ENCODE assay signal across 8 mouse cellular contexts in the genomic region with DNA sequence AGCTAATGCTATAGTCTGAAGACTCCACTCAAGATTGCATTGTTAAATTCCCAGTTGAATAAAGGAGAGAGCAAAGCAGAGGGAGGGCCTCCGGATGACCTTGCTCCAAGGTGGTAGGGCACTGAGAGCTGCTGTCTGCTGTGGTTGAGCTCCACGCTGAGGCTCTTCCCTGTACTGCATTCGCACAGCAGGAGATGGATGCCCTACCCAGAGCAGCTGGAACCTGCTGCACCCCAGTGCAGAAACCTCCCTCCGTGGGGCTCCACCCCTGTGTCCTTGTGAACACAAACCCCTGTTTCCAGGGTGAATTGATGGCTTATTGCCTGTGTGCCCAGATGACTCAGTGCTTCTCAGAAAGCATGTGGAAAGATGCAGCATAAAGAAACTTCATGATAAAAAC.
DNase-seq lines count a peak whose midpoint lies in the region; ATAC-seq and TF ChIP-seq lines count a peak whose summit lies in the region.

No protein-coding gene starts in this region.

- ATAC-seq in heart, embryonic 12.5 days (ENCODE audit: insufficient number of reproducible peaks, low FRiP score) = peak; percentile 81; the same call in 1 of the 2 replicates

- 9% methylated on average over 4 of the region's 4 CpGs for WGBS in heart, embryonic 12.5 days
- WGBS in hindbrain, embryonic 10.5 days = 6% methylated on average over 4 of the region's 4 CpGs

- in situ Hi-C loops in ES-E14 (cut with MboI; ENCODE audit: low sequenced_read_pairs in 2 of 2, unreplicated experiment in 2 of 2) = no loop called here

- H3K4me3 ChIP-seq in heart, embryonic 12.5 days = no peak overlapping the region
- H3K4me3 ChIP-seq in ES-E14 (ENCODE audit: insufficient read depth in 1 of 2, low read depth in 1 of 2, low read length in 2 of 2, poor library complexity in 1 of 2, severe bottlenecking in 1 of 2) = no peak overlapping the region
- H3K4me3 ChIP-seq in hindbrain, embryonic 10.5 days = no peak overlapping the region
- H3K4me3 ChIP-seq in testis, adult 2 months (ENCODE audit: control insufficient read depth, low read depth, low read length) = no peak overlapping the region

- no peak overlapping the region for H3K9ac ChIP-seq in heart, embryonic 12.5 days
- H3K9ac ChIP-seq in ES-E14 (ENCODE audit: insufficient read depth, low read depth, low read length, poor library complexity, severe bottlenecking) = no peak overlapping the region

- intact Hi-C loops in heart, postnatal 36 days (cut with DNase I) = no loop called here

- no peaks in the 10 kb centered on the region for H3K9me3 ChIP-seq in heart, embryonic 12.5 days (replicated peaks)
- H3K9me3 ChIP-seq in ES-E14 (ENCODE audit: control insufficient read depth, insufficient read depth, low read depth, low read length) = no peaks in the 10 kb centered on the region
- no peaks in the 10 kb centered on the region for H3K9me3 ChIP-seq in hindbrain, embryonic 10.5 days

- no peak for TF ChIP-seq POLR2A in testis, adult 2 months (IDR thresholded peaks at IDR 0.05; ENCODE audit: control insufficient read depth, low read depth, low read length)

- no peaks in the 10 kb centered on the region for H3K4me1 ChIP-seq in heart, embryonic 12.5 days (replicated peaks)
- no peaks in the 10 kb centered on the region; a peak in 1 of 4 replicates for H3K4me1 ChIP-seq in ES-E14 (ENCODE audit: control insufficient read depth in 2 of 2, insufficient read depth in 2 of 2, low read length in 2 of 2, poor library complexity in 1 of 2)
- peaks cover 4% of the 10 kb centered on the region for H3K4me1 ChIP-seq in hindbrain, embryonic 10.5 days (replicated peaks)
- no peaks in the 10 kb centered on the region for H3K4me1 ChIP-seq in testis, adult 2 months (ENCODE audit: control insufficient read depth, insufficient read depth, low read length)

- no peaks in the 10 kb centered on the region for H3K36me3 ChIP-seq in heart, embryonic 12.5 days
- no peaks in the 10 kb centered on the region for H3K36me3 ChIP-seq in ES-E14 (ENCODE audit: control insufficient read depth, insufficient read depth, low read length, poor library complexity, severe bottlenecking)
- no peaks in the 10 kb centered on the region for H3K36me3 ChIP-seq in hindbrain, embryonic 10.5 days
- H3K36me3 ChIP-seq in testis, adult 2 months (ENCODE audit: control insufficient read depth, insufficient read depth, low read length) = no peaks in the 10 kb centered on the region

- peak; percentile 44; the same call in 1 of the 2 replicates for TF ChIP-seq CTCF in testis, adult 2 months (IDR thresholded peaks at IDR 0.05; ENCODE audit: control insufficient read depth, insufficient read depth, insufficient replicate concordance, low read depth, low read length)

- no peaks in the 10 kb centered on the region for H3K27me3 ChIP-seq in heart, embryonic 12.5 days (replicated peaks)
- no peaks in the 10 kb centered on the region for H3K27me3 ChIP-seq in hindbrain, embryonic 10.5 days (ENCODE audit: insufficient read depth, poor library complexity, severe bottlenecking)
- no peaks in the 10 kb centered on the region for H3K27me3 ChIP-seq in testis, adult 2 months (ENCODE audit: control insufficient read depth, insufficient read depth, low read length)

- DNase-seq in heart, postnatal 36 days = no peak
- DNase-seq in ES-E14 (ENCODE audit: low read depth, low spot score) (peak; percentile 53), adipocyte (ENCODE audit: low spot score) (no peak)
- DNase-seq in embryo, embryonic 11 days = peak; percentile 63
- peak; percentile 46 for DNase-seq in hindbrain, embryonic 10.5 days (ENCODE audit: low spot score)
- peak; percentile 25 for DNase-seq in lung, postnatal 10 days

- H3K4me2 ChIP-seq in heart, embryonic 12.5 days = no peak overlapping the region

- H3K27ac ChIP-seq in heart, embryonic 12.5 days (ENCODE audit: poor library complexity, severe bottlenecking) = no peak overlapping the region
- no peak overlapping the region for H3K27ac ChIP-seq in ES-E14 (ENCODE audit: insufficient read depth, low read depth, low read length, poor library complexity, severe bottlenecking)
- no peak overlapping the region for H3K27ac ChIP-seq in hindbrain, embryonic 10.5 days
- H3K27ac ChIP-seq in testis, adult 2 months (ENCODE audit: control insufficient read depth, insufficient read depth, low read depth, low read length) = no peak overlapping the region

TF ChIP-seq in ES-E14, 5 proteins besides CTCF, POLR2A, EP300 and RAD21:
- TF ChIP-seq MAFK (IDR thresholded peaks at IDR 0.05; ENCODE audit: insufficient read depth, low read depth, low read length) = 0 out of 2 replicates have a peak, but pooled peaks have one; percentile 11
- no peak for TF ChIP-seq HCFC1 (IDR thresholded peaks at IDR 0.05; ENCODE audit: borderline replicate concordance, insufficient read depth, low read length)
- TF ChIP-seq ZNF384 (IDR thresholded peaks at IDR 0.05; ENCODE audit: low read depth, low read length) = no peak
- TF ChIP-seq ZC3H11A (IDR thresholded peaks at IDR 0.05; ENCODE audit: borderline replicate concordance, low read depth, low read length) = peak; percentile 80
- TF ChIP-seq CHD2 (IDR thresholded peaks at IDR 0.05; ENCODE audit: low read depth, low read length) = no peak

Comparison
In these comparisons a context has a peak if more than half of its experiments do, and no peak if none do; other contexts are left out.
1. DNase-seq: peak in ES-E14 (single experiment), embryo, embryonic 11 days (single experiment), hindbrain, embryonic 10.5 days (single experiment) and lung, postnatal 10 days (single experiment); none in heart, postnatal 36 days (0 of 2) and adipocyte (single experiment).